Mouse (Mus musculus) embryonic fibroblast, embryonic 13.5 days (primary cell): ENCODE results near the gene Abcb8.

Experiments
- CTCF ChIP-seq: IDR thresholded peaks from 2 replicates; pipeline ENCODE4 v1.5.1; 2011; ENCODE audit warnings: mild to moderate bottlenecking, control low read depth, low read length, moderate library complexity, borderline replicate concordance; ENCODE audit not compliant: insufficient read depth
- POLR2A ChIP-seq: IDR thresholded peaks from 2 replicates; pipeline ENCODE4 v1.6.1; 2011; ENCODE audit warnings: low read depth, mild to moderate bottlenecking, control low read depth, low read length, moderate library complexity

DNA sequence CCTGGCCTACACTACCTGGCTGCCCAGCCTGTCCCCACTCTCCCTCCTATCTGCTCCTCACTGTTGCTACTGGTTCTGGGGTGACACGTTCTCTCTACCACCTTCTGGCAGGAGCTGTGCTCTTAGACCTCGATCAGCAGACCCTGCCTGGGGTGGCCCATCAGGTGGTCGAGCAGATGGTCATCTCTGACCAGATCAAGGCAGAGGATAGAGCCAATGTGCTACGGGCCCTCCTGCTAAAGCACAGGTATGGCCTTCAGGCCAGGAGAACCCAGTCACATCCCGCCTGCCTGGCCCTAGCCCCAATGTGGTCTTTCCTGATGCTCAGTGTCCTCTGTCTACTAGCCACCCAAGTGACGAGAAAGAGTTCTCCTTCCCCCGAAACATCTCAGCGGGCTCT, 40.5 kb downstream of the Abcb8 start:
- TF ChIP-seq CTCF: no peak
- TF ChIP-seq POLR2A: no peak
